Mouse (Mus musculus): Measurements from ENCODE around the gene Itln1. TPM values are rescaled to one million over a fixed set of nuclear protein-coding genes. Genes with fewer than 3 reads are reported as not detected.

Gene Itln1
- polyA plus RNA-seq, 1 experiment from 2014 or later = not detected

GRCm38 (mm10) chr1:171556366-171556765, 21.3 kb upstream of the Itln1 start:
- Histone ChIP-seq H3K9me3 (no peaks in the 10 kb centered on the region), H3K4me3 (no peak overlapping the region), H3K4me1 (replicated peaks) (peaks cover 7% of the 10 kb centered on the region; the same call in 1 of the 2 replicates), H3K27ac (no peak overlapping the region), H3K36me3 (no peaks in the 10 kb centered on the region), H3K27me3 (ENCODE audit: insufficient read depth, poor library complexity, severe bottlenecking) (no peaks in the 10 kb centered on the region)
- WGBS = 89% methylated on average over 2 of the region's 2 CpGs
- DNase-seq (ENCODE audit: low spot score) = no peak

GRCm38 (mm10) chr1:171553359-171554341, 18.6 kb upstream of the Itln1 start:
- Histone ChIP-seq H3K36me3 (no peaks in the 10 kb centered on the region), H3K9me3 (no peaks in the 10 kb centered on the region), H3K4me1 (replicated peaks) (peaks cover 5% of the 10 kb centered on the region; the same call in 1 of the 2 replicates), H3K27me3 (ENCODE audit: insufficient read depth, poor library complexity, severe bottlenecking) (no peaks in the 10 kb centered on the region), H3K4me3 (no peak overlapping the region), H3K27ac (no peak overlapping the region)
- 92% methylated on average over 11 of the region's 11 CpGs for WGBS
- DNase-seq (ENCODE audit: low spot score) = no peak

- WGBS = 78% methylated on average over 2 of the region's 2 CpGs
- H3K36me3 ChIP-seq = no peaks in the 10 kb centered on the region
- peaks cover 5% of the 10 kb centered on the region; the same call in 1 of the 2 replicates for H3K4me1 ChIP-seq (replicated peaks)
- H3K27me3 ChIP-seq (ENCODE audit: insufficient read depth, poor library complexity, severe bottlenecking) = no peaks in the 10 kb centered on the region
- no peak overlapping the region for H3K4me3 ChIP-seq
- no peak for DNase-seq (ENCODE audit: low spot score)
- H3K27ac ChIP-seq = no peak overlapping the region
- no peaks in the 10 kb centered on the region for H3K9me3 ChIP-seq
These were observed 17.1 kb upstream of the Itln1 start for GRCm38 (mm10) chr1:171552230-171552629.

GRCm38 (mm10) chr1:171551326-171551725, 16.2 kb upstream of the Itln1 start:
- DNase-seq (ENCODE audit: low spot score) = no peak
- Histone ChIP-seq H3K27me3 (ENCODE audit: insufficient read depth, poor library complexity, severe bottlenecking) (no peaks in the 10 kb centered on the region), H3K36me3 (no peaks in the 10 kb centered on the region), H3K9me3 (no peaks in the 10 kb centered on the region), H3K4me3 (no peak overlapping the region), H3K4me1 (replicated peaks) (peaks cover 5% of the 10 kb centered on the region; the same call in 1 of the 2 replicates), H3K27ac (no peak overlapping the region)
- WGBS = 91% methylated on average over 7 of the region's 7 CpGs

- no peaks in the 10 kb centered on the region for H3K4me1 ChIP-seq (replicated peaks)
- no peak overlapping the region for H3K4me3 ChIP-seq
- H3K27ac ChIP-seq = no peak overlapping the region
- H3K27me3 ChIP-seq (ENCODE audit: insufficient read depth, poor library complexity, severe bottlenecking) = no peaks in the 10 kb centered on the region
- DNase-seq (ENCODE audit: low spot score) = no peak
- peaks cover 17% of the 10 kb centered on the region for H3K9me3 ChIP-seq
- 86% methylated on average over 1 of the region's 1 CpGs for WGBS
- H3K36me3 ChIP-seq = no peaks in the 10 kb centered on the region
These were observed 5.6 kb upstream of the Itln1 start for GRCm38 (mm10) chr1:171540694-171541093.

GRCm38 (mm10) chr1:171534557-171534956, 537 bp downstream of the Itln1 start:
- H3K4me1 ChIP-seq (replicated peaks) = no peaks in the 10 kb centered on the region
- no peak overlapping the region for H3K4me3 ChIP-seq
- no peak for DNase-seq (ENCODE audit: low spot score)
- H3K9me3 ChIP-seq = peaks cover 8% of the 10 kb centered on the region
- H3K27me3 ChIP-seq (ENCODE audit: insufficient read depth, poor library complexity, severe bottlenecking) = no peaks in the 10 kb centered on the region
- H3K27ac ChIP-seq = no peak overlapping the region
- no peaks in the 10 kb centered on the region for H3K36me3 ChIP-seq

- no peak for DNase-seq (ENCODE audit: low spot score)
- 55% methylated on average over 2 of the region's 2 CpGs for WGBS
These were observed 2.3 kb downstream of the Itln1 start for GRCm38 (mm10) chr1:171532830-171533229.

GRCm38 (mm10) chr1:171531367-171531766, 3.7 kb downstream of the Itln1 start:
- Histone ChIP-seq H3K36me3 (no peaks in the 10 kb centered on the region), H3K9me3 (no peaks in the 10 kb centered on the region), H3K4me3 (no peak overlapping the region), H3K27ac (no peak overlapping the region), H3K27me3 (ENCODE audit: insufficient read depth, poor library complexity, severe bottlenecking) (no peaks in the 10 kb centered on the region), H3K4me1 (replicated peaks) (no peaks in the 10 kb centered on the region)
- WGBS = 90% methylated on average over 4 of the region's 4 CpGs
- no peak for DNase-seq (ENCODE audit: low spot score)

More at GRCm38 (mm10) chr1:171532830-171533229, 2.3 kb downstream of the Itln1 start:
- Histone ChIP-seq H3K27me3 (ENCODE audit: insufficient read depth, poor library complexity, severe bottlenecking) (no peaks in the 10 kb centered on the region), H3K27ac (no peak overlapping the region), H3K36me3 (no peaks in the 10 kb centered on the region), H3K4me3 (no peak overlapping the region), H3K9me3 (no peaks in the 10 kb centered on the region), H3K4me1 (replicated peaks) (no peaks in the 10 kb centered on the region)

GRCm38 (mm10) chr1:171515557-171515956, 19.5 kb downstream of the Itln1 start:
- no peaks in the 10 kb centered on the region for H3K36me3 ChIP-seq
- no peak for DNase-seq (ENCODE audit: low spot score)
- H3K27ac ChIP-seq = no peak overlapping the region
- 91% methylated on average over 4 of the region's 4 CpGs for WGBS
- 0 out of 2 replicates have a peak, but pooled peaks cover 7% of the 10 kb centered on the region for H3K4me1 ChIP-seq (replicated peaks)
- H3K9me3 ChIP-seq = no peaks in the 10 kb centered on the region
- H3K27me3 ChIP-seq (ENCODE audit: insufficient read depth, poor library complexity, severe bottlenecking) = no peaks in the 10 kb centered on the region
- H3K4me3 ChIP-seq = no peak overlapping the region

- Histone ChIP-seq H3K4me3 (no peak overlapping the region), H3K27me3 (ENCODE audit: insufficient read depth, poor library complexity, severe bottlenecking) (no peaks in the 10 kb centered on the region), H3K36me3 (no peaks in the 10 kb centered on the region), H3K9me3 (no peaks in the 10 kb centered on the region), H3K27ac (no peak overlapping the region), H3K4me1 (replicated peaks) (0 out of 2 replicates have a peak, but pooled peaks cover 7% of the 10 kb centered on the region)
- 9% methylated on average over 1 of the region's 1 CpGs for WGBS
- no peak for DNase-seq (ENCODE audit: low spot score)
These were observed 20.1 kb downstream of the Itln1 start for GRCm38 (mm10) chr1:171515039-171515438.

- Histone ChIP-seq H3K4me1 (replicated peaks) (0 out of 2 replicates have a peak, but pooled peaks cover 7% of the 10 kb centered on the region), H3K4me3 (no peak overlapping the region), H3K9me3 (no peaks in the 10 kb centered on the region), H3K36me3 (no peaks in the 10 kb centered on the region), H3K27ac (no peak overlapping the region), H3K27me3 (ENCODE audit: insufficient read depth, poor library complexity, severe bottlenecking) (no peaks in the 10 kb centered on the region)
- WGBS = 100% methylated on average over 1 of the region's 1 CpGs
- DNase-seq (ENCODE audit: low spot score) = no peak
These were observed 21.3 kb downstream of the Itln1 start for GRCm38 (mm10) chr1:171513760-171514159.

- DNase-seq (ENCODE audit: low spot score) = no peak
- Histone ChIP-seq H3K36me3 (no peaks in the 10 kb centered on the region), H3K9me3 (no peaks in the 10 kb centered on the region), H3K4me3 (no peak overlapping the region), H3K27ac (no peak overlapping the region), H3K27me3 (ENCODE audit: insufficient read depth, poor library complexity, severe bottlenecking) (no peaks in the 10 kb centered on the region), H3K4me1 (replicated peaks) (0 out of 2 replicates have a peak, but pooled peaks cover 7% of the 10 kb centered on the region)
- WGBS = 87% methylated on average over 2 of the region's 2 CpGs
These were observed 21.9 kb downstream of the Itln1 start for GRCm38 (mm10) chr1:171513234-171513633.

- no peak for DNase-seq (ENCODE audit: low spot score)
- Histone ChIP-seq H3K4me3 (peak overlapping the region; percentile 68), H3K36me3 (0 out of 2 replicates have a peak, but pooled peaks cover 3% of the 10 kb centered on the region), H3K27ac (peak overlapping the region; percentile 93; the same call in 1 of the 2 replicates), H3K9me3 (no peaks in the 10 kb centered on the region), H3K27me3 (ENCODE audit: insufficient read depth, poor library complexity, severe bottlenecking) (no peaks in the 10 kb centered on the region), H3K4me1 (replicated peaks) (peaks cover 16% of the 10 kb centered on the region)
- WGBS = 83% methylated on average over 4 of the region's 4 CpGs
These were observed 30.5 kb downstream of the Itln1 start for GRCm38 (mm10) chr1:171504586-171504985.
